Mouse (Mus musculus) testis, adult 2 months (tissue): Measurements from ENCODE around the gene Ces2b.

Experiments
- CTCF ChIP-seq: fragments of 200-500 bp; IDR thresholded peaks from 2 replicates; pipeline ENCODE4 v1.5.1; 2012; ENCODE audit warnings: low read depth, mild to moderate bottlenecking, inconsistent platforms, low read length, moderate library complexity; ENCODE audit not compliant: control insufficient read depth, insufficient read depth, insufficient replicate concordance
- POLR2A ChIP-seq: fragments of 200-500 bp; IDR thresholded peaks from 2 replicates; pipeline ENCODE4 v1.6.1; 2012; ENCODE audit warnings: low read depth, mild to moderate bottlenecking, inconsistent platforms, low read length, moderate library complexity; ENCODE audit not compliant: control insufficient read depth

GRCm38 (mm10) chr8:104831440-104831839, at the start of gene Ces2b:
- TF ChIP-seq CTCF: no peak
- TF ChIP-seq POLR2A: no peak
